Mouse (Mus musculus) thymus, postnatal 10 days (tissue): ENCODE results near the gene 4930469K13Rik.
"Not testable (repeated sequence)": the region's sequence is repeated elsewhere in the genome, so short reads cannot be mapped to it uniquely, and the experiment has no call there.

Source experiments
- DNase-seq, 2 experiments: peaks; one replicate each; pipeline ENCODE4 v3.0.0; 2021; ENCODE audit warnings: low spot score in 2 of 2

4930469K13Rik gene

DNA sequence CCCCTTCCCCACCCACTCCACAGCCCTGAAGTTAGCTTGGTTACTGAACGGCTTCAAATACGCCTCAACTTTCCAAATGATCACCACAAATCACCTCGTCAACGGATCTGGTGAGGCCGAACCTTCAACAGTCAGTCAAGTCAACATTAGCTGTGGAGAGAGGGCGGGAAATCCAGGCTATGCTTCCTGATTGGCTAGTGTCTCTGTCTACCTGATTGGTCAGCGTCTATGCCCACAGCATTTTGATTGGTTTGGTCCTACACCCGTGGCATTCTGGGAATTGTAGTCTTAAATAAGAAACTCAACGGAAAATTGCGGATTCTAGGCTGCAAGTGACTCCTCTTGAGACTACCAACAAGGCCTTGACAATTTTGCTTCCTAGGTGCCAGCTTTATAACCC is at the start of gene 4930469K13Rik:
Gene 4930469K13Rik, minus strand, starts transcription at position 133 of the 400 bp plus-strand sequence.
- DNase-seq, result no peak

DNA sequence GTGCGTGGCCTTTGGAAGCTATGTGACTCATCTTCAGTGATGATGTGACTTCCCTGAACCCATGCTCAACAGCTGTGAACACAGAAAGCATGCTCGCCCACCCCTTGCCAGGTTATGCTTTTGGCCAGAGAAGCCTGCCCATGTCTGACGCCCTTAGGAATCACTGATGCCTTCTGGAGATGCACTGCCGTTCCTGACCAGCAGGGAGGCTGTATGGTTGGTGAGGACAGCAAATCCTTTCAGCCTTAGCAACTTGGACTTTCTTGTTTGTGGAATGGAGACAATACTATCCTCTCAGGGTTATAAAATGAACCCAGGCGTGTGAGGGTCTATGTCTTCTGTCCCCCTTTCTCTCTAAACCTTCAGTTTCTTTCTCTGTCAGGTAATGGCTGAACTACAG is 48.6 kb upstream of the 4930469K13Rik start:
- no peak for DNase-seq

DNA sequence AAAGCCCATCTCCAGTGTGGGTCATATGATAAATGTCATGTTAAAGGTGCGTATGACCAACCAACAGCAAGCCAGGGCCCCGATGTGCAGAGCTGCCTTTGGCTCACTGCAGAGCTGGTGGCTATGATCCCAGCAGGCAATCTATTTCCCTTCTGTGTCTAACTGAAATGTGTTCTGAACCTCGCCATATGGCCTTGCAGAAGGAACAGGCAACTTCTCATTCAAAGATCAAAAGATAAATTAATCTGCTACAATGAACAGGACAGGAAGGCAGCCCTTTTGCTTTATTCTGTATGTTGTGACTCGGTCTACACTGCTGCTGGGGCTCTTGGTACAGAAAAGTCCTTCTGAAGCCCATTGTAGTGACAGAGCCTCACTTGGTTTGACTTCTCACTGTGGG is 46.1 kb upstream of the 4930469K13Rik start:
- DNase-seq, result no peak

DNA sequence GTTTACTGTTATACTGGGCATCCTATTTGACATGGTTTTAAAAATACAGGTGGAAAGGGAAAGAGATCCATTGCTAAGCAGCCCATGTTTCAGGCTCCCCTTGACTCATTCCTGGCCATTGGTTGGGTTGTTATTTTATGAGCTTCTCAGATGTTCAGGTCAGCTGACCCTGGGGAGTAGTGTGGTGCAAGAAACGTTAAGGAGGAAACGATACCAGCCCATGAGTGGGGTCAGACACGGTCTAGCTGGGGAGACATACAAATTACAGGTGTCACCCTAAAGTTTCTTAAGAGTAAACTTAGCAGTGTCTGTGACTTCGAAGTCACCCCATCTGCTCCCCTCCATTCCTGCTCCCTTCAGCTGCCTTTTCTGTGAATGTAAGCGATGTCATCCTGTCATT is 45.6 kb upstream of the 4930469K13Rik start:
- no peak for DNase-seq

DNA sequence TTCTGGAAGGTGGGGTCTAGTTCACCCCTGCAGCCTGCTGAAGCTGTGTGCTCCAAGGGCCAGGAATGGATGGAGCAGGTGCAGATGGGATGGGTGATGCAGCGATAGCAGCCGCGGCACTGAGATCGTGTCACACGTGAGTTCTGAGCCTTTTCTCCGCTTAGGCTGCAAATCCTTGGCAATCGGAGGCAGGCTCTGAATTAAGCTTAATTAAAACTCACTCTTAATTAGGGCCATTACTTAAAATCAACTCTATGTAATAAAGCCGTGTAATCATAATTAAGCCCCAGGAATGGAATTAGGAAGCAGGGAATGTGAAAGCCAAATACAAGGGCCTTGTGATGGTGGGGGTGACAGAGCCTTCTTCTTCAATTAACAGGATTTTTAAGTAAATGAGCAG is 40.9 kb upstream of the 4930469K13Rik start:
- DNase-seq, result no peak

DNA sequence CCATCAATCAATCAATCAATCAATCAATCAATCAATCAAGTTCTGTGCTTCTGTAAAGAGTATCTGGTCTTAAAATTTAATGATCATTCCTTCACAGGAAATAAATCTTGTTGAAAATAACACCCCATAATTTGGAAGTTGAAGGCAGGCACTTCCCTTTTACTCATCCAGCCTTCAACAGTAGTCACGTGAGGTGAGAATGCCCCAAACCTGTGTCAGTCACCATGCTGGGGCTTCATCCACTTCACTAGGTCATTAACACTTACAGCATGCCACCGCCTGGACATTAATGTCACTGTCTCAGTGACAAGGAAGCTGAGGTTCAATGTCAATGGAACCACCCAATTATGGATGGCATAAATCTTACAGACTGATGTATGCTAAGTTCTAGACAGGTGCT is 30.1 kb upstream of the 4930469K13Rik start:
- DNase-seq, result no peak

DNA sequence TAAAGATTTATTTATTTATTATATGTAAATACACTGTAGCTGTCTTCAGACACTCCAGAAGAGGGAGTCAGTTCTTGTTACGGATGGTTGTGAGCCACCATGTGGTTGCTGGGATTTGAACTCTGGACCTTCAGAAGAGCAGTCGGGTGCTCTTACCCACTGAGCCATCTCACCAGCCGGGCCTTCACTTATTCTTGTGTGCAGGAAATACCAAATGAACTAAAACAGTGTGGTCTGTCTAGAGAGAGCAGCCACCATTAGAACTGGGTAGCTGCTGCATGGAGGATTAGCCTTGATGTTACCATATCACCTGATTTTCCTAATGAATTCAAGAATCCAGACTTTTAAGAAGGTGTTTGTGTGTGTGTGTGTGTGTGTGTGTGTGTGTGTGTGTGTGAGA is 27.4 kb upstream of the 4930469K13Rik start:
- not testable (repeated sequence) for DNase-seq

DNA sequence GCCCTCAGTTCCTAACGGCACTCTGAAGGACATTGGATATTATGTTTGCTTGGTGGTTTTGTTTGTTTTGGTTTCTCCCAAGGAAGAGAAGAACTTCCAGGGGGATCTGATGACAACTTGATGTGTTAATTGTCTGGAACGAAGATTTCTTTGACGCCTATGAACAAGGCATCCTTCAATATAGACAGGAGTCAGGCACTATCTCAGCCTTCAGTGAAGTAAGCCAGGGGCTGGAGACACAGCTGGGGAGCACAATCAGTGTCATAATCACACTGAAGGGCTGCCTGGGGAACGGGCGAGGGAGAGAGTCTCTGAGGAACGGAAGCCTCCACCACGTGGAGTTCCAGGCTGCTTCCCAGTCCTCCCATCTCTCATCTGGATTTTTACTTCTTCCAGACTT is 26.5 kb upstream of the 4930469K13Rik start:
- DNase-seq, result no peak

DNA sequence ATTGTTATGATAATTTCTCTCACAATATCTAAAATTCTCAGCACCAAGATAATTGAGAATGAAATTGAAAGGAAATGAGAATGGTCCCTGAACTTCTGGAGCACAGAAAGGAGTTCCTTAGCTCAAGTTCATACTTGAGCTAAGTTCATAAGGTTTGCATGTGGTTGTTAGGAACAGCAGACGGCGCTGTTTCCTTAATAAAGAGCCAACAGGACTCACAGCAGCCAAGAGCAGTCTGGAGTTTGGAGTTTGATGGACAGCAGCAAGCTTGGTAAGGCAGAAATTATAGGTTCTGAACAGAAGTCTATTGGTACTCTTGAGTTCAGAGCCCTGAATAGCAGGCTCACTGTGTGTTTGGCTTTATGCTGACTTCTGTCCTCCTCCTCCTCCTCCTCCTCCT is 24.8 kb upstream of the 4930469K13Rik start:
- peak in 1 of 2 experiments; percentile 21 for DNase-seq

DNA sequence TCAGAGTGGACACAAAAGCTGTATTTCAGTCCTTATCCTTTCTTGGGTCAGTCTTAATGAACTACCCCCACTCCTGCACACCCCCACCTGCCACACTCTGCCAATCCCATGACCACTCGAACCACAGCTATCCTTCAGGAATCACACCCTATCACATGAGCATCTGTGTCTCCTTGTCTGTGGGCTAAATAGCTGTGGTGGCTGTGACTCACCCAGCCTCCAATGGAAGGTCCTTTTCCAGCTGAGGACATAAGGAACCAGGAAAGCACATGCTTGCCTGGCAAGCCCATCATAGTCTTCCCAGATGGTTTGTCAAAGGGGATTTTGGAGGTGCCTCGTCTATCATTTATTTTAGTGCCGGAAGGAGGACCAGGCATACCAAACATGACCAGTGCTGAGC is 20.0 kb upstream of the 4930469K13Rik start:
- DNase-seq, result no peak

DNA sequence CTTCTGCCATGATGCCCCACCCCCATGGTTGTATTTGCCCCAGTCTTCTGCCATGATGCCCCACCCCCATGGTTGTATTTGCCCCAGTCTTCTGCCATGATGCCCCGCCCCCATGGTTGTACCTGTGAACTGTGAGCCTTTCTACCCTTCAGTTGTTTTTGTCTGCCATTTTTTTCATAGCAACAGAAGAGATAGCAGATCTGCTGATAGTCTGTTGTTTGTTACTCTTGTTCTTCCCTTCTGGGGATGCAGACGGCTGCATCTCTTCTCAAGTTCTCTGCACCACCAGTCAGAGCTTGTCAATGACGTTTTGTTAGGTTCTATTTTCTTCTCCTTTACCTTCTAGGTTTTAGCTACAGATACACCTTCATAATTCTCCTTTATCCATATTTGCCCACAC is 19.2 kb upstream of the 4930469K13Rik start:
- no peak for DNase-seq

DNA sequence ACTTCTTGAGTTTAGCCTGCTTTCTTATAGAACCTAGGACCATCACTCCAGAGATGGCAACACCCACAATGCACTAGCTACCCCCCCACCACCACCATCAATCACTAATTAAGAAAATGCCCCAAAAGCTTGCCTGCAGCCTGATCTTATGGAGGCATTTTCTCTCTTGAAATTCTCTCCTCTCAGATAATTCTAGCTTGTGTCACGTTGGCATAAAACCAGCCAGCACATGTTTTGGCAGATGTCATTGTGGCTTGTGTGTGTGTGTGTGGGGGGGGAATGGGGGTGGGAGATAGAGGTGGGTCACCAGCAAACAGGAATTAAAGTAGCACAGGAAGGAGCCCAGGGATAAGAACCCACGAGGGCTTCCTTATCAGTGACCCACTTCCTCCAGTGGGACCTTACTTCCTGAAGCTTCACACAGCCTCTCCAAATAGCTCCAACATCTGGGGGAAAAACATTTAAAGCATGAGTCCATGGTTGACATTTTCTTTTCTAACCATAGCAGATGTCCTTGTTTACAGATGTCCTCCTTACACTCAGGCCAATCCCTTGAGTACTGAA is 18.3 kb upstream of the 4930469K13Rik start:
- no peak for DNase-seq

DNA sequence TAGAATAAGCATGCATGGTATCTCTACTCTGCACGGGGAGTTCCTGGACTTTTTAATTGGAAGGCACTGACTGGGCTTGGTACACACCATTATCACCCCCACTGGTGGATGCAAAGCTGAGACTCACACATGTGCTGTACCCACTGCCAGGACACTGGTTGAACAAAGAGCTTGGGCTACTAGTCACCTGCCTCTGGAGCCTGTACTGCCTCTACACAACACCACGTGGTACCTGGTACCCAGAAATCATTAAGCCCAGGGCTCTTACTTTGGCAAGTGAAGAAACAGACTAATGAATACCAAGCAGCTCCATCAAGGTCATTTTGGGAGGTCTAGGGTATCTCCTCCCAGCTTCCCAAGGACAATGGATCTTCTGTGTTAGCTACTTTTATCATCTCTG is 15.4 kb upstream of the 4930469K13Rik start:
- DNase-seq, result no peak

DNA sequence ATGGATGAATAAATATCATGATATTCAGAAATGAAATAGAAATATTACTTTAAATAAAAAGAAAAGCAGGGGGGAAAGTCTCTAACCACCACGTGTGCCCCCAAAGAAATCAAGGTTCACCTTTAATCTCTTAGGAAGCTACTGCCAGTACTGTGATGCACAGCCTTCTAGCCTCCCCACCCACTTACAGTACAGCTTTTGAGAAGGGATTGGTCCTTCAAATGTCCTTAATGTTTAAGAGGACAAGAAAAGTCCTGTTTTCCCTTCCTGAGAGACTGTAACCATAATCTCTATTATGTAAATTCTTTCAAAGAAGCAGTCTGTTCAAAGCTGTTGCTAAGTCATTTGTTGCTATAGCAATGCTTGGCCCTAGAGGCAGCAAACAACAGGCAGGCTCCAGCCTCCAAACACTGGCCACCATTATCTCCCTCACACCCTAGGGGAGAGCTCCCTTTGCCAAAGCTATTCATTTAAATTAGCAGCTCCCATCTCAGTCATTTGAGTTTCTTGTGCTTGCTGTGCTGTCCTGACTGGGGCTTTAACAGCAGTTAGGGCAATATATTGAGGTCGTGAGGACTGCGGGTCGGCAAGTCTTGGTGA is 14.5 kb upstream of the 4930469K13Rik start:
- DNase-seq, result no peak

DNA sequence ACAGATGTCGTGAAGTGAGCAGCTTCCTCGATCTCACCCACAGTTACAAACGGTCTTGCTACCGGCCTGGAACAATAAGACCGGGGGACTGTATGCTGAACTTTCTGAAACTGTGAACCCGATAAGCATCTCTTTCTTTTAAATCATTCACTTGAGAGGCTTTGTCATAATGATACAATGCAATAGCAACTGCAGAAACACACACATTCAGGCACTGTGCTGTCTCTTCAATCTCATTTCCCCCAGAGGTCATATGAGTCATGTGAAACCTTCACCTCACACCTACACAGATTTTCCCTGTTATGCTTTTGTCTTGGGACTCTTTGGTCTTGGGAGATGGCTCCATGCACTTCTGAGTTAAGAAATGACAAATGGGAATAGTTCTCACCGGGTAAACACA is 13.6 kb upstream of the 4930469K13Rik start:
- no peak for DNase-seq

DNA sequence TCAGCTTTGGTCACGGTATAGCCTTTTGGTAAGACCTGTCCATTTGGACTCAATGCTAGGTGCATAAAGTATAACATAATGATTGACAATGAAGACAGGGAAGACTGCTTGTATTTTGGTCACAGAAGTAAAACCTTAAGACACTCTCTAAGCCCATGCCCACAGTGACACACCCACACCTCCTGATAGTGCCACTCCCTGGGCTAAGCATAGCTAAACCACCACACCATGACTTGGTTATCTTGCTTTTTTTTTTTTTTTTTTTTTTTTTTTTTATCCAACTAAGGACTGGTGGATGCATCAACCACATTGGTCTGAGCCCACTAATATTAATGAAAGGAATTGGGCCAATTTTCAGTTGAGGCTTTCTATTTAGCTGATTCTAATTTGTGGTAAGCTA is 10.9 kb upstream of the 4930469K13Rik start:
- DNase-seq, result no peak

DNA sequence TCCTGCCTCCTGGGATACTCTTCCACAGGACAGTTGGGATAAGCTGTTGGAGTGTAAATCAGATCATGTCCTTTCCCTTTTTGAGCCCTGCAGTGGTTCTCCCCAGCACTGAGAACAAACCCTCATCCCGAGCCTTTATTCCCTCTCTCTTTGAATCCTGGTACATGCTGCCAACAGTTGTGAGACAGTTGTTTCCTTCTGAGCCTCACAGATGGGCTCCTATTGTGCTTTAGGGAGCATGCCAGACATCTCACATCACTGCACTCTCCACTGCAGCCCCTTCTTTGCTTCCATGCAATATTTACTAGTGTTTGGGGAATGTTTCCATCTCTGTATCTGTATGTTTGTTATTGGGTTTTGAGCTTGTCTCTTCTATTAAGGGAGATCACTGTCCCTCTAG is 6.6 kb upstream of the 4930469K13Rik start:
- no peak for DNase-seq

DNA sequence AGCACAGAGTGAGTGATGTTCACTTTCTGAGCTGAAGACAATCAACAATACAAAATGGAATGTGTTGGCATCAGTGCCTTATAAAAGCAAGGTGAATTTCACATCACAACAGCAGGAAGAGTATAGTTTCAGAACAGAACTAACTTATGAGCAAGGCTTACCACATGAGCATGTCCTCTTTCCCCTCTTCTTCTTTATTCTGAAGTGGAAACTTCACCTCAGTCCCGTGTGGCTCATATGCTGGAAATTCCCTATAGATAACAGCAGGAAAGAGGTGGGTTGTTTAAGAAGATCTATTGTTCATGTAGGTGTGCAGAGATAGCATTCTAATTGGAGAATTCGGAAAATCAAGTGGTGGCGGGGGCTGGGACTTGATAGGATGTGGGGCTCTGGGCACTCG is 3.5 kb upstream of the 4930469K13Rik start:
- DNase-seq, result no peak

DNA sequence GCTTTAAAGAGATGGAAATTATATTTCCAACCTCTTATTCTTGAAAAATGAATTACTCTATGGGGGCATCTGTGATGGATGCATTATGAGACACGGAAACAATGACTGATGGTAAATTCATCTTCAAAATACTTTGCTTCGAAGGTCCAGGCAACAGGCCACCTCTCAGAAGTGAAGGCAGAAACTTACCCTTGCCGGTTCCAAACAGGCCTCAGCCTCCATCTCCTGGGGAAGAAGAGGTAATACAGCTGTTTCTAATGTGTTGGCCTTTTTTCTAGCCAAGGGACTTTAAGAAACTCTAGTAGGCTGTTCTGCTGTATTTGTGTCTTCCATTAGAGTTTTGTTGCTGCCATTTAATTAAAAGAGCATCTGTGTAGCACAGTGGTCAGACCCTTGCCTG is 11.3 kb downstream of the 4930469K13Rik start:
- DNase-seq, result no peak

DNA sequence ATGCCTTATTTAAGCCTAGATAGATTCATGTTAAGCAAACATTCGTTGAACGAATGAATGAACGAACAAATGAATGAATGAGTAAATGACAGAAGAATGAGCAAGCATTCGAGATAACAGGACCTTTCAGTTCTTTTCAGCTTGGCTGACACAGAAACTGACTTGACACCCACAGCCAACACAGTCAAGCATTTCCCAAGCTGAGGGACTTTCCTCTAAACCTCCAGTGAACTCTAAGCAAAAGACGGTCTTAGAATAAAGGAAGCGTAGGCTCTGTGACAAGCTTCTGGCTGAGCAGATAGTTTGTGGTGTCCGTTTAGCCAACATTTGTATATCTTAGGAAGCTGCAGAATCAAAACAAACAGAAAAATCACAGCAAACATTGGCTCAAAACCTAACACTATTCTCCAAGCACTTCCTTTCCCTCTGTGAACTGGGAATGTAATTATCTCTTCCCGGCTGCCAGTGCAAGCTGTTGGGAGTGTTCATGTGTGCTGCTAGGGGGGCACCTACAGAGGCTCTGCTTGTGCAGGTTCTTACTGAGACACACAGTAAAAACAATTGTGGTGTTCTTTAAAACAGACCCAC is 12.1 kb downstream of the 4930469K13Rik start:
- no peak for DNase-seq

DNA sequence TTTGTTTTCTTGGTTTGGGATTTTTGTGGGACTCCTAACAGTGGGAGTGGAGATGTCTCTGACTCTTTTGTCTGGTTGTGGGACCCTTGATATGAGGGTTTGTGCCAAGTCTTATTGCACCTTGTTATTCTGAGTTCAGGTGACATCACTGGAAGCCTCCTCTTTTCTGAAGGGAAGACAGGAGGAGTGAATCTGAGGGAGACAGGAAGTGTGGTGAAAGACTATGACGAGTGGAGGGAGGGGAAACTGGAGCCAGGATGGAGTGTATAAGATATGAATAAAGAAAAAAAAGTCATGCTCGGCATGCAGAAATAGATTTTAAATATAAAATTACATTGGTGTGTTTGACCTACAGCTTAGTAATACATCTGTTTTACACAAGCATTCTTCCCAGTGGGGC is 13.7 kb downstream of the 4930469K13Rik start:
- DNase-seq, result no peak

DNA sequence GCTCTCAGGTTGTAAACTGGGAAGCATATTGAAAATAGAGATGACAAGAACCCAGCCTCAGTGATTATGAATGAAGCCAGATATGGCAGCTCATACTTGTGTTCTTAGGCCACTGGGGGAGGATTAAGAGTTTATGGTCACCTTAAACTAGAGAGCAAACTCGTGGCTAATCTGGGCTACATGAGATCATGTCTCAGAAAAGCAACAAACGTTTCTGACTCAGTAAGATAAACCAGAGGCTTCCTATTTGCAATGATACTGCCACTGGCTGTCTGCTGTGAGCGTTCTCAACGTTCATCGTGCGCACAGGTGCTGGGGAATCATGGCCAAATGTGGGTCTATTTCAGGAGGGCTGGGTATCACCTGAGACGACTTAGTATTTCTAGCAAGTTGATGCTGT is 14.6 kb downstream of the 4930469K13Rik start:
- no peak for DNase-seq

DNA sequence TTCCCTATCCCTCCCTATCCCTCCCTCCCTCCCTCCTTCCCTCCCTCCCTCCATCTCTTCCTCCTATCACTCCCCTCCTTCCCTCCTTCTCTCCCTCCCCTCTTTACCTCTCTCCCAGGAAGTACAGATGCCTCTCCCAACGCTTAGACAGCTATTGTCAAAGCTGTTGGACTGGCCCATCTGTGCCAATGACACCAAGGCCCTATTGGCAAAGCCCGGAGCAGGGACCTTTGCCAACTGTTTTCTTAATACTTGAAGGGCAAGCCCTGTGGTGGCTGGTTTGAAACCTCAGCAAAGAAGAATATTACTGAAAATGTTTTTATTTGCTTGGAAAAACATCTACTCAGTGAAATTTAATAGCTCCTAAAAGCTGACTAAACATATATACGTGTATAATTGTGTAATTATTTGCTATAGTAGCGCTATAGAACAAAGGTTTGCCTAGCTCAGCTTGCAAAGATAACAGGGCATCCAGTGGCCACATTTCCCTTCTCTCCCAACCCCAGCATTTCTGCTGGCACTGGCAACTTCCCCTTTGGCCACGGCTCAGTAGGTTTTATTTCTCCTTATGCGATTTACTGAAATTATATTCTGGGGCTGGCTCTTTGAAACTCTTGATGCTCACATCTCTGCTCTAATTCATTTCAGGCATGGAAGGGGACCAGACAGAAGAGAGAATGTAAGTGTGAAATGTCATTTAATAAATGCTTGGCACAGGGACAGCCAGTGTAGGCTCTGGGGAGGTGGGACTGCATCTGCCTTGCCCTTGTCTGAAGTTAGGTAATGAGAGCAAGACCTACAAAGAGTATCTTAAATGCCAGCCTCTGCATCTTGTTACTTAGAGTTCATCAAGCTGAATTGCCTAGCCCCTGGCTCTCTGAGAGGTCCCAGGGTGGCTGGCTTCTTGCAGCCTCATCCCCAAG is 18.6 kb downstream of the 4930469K13Rik start:
- DNase-seq, result no peak
